ENCODE assay signal across 8 mouse cellular contexts in genomic region chr16:90385326-90385687, GRCm38 (mm10). TPM values are rescaled to one million over a fixed set of nuclear protein-coding genes. Genes with fewer than 3 reads are reported as not detected.
DNase-seq lines count a peak whose midpoint lies in the region; ATAC-seq lines count a peak whose summit lies in the region.

No protein-coding gene starts in this region.

- H3K27ac ChIP-seq in lung, embryonic 15.5 days = peak overlapping the region; percentile 98
- H3K27ac ChIP-seq in limb, embryonic 13.5 days = peak overlapping the region; percentile 98
- H3K27ac ChIP-seq in stomach, embryonic 14.5 days (ENCODE audit: low read length) = peak overlapping the region; percentile 96

- H3K9ac ChIP-seq in lung, embryonic 15.5 days = peak overlapping the region; percentile 82
- H3K9ac ChIP-seq in limb, embryonic 13.5 days = peak overlapping the region; percentile 89
- peak overlapping the region; percentile 78 for H3K9ac ChIP-seq in stomach, embryonic 14.5 days (replicated peaks; ENCODE audit: low read depth, low read length)

- DNase-seq in adrenal gland, postnatal 36 days = peak; percentile 27 to 37
- DNase-seq in adrenal gland, postnatal 14 days = no peak
- no peak for DNase-seq in lung, postnatal 25 days (ENCODE audit: low spot score)
- DNase-seq in adrenal gland, adult 2 months = no peak
- no peak for DNase-seq in thymus, postnatal 4 days

- H3K27me3 ChIP-seq in lung, embryonic 15.5 days = peaks cover 7% of the 10 kb centered on the region; the same call in 1 of the 2 replicates
- H3K27me3 ChIP-seq in limb, embryonic 13.5 days = peaks cover 18% of the 10 kb centered on the region
- no peaks in the 10 kb centered on the region for H3K27me3 ChIP-seq in stomach, embryonic 14.5 days (ENCODE audit: control insufficient read depth, insufficient read depth, low read length)

- no peaks in the 10 kb centered on the region for H3K36me3 ChIP-seq in lung, embryonic 15.5 days
- H3K36me3 ChIP-seq in limb, embryonic 13.5 days = peaks cover 11% of the 10 kb centered on the region
- no peaks in the 10 kb centered on the region for H3K36me3 ChIP-seq in stomach, embryonic 14.5 days (ENCODE audit: control insufficient read depth, insufficient read depth, low read length)

- 0 out of 2 replicates have a peak, but pooled peaks have one; percentile 43 for ATAC-seq in lung, embryonic 15.5 days (ENCODE audit: borderline replicate concordance, extremely low read depth, low FRiP score, low TSS enrichment)
- peak; percentile 7 for ATAC-seq in limb, embryonic 13.5 days (ENCODE audit: low FRiP score, low read depth)
- 0 out of 2 replicates have a peak, but pooled peaks have one; percentile 0 for ATAC-seq in stomach, embryonic 14.5 days (ENCODE audit: insufficient number of reproducible peaks, insufficient read depth, low FRiP score, low read depth)

- under 1% methylated on average over 16 of the region's 16 CpGs for WGBS in lung, embryonic 15.5 days
- under 1% methylated on average over 16 of the region's 16 CpGs for WGBS in limb, embryonic 13.5 days
- under 1% methylated on average over 16 of the region's 16 CpGs for WGBS in stomach, embryonic 14.5 days

- H3K4me3 ChIP-seq in lung, embryonic 15.5 days = peak overlapping the region; percentile 71
- H3K4me3 ChIP-seq in limb, embryonic 13.5 days = peak overlapping the region; percentile 91
- H3K4me3 ChIP-seq in stomach, embryonic 14.5 days (ENCODE audit: low read depth, low read length) = peak overlapping the region; percentile 89

- 0 out of 2 replicates have a peak, but pooled peaks cover 3% of the 10 kb centered on the region for H3K9me3 ChIP-seq in lung, embryonic 15.5 days
- H3K9me3 ChIP-seq in limb, embryonic 13.5 days = no peaks in the 10 kb centered on the region
- H3K9me3 ChIP-seq in stomach, embryonic 14.5 days (ENCODE audit: control insufficient read depth, low read depth, low read length) = no peaks in the 10 kb centered on the region

- H3K4me2 ChIP-seq in lung, embryonic 15.5 days = peak overlapping the region; percentile 84
- peak overlapping the region; percentile 93 for H3K4me2 ChIP-seq in limb, embryonic 13.5 days (replicated peaks)
- H3K4me2 ChIP-seq in stomach, embryonic 14.5 days (replicated peaks; ENCODE audit: low read depth, low read length) = peak overlapping the region; percentile 81

- H3K4me1 ChIP-seq in lung, embryonic 15.5 days = peaks cover 59% of the 10 kb centered on the region
- peaks cover 42% of the 10 kb centered on the region for H3K4me1 ChIP-seq in limb, embryonic 13.5 days
- peaks cover 24% of the 10 kb centered on the region for H3K4me1 ChIP-seq in stomach, embryonic 14.5 days (ENCODE audit: control insufficient read depth, insufficient read depth, low read length)

RNA-seq across cellular contexts. Expression of gene Hunk, which starts 0.5 kb away (rescaled TPM):
- 10 to 100 TPM in 1 of 2 experiments, 1 to 10 TPM in 1; 4.3 to 10.5 TPM for total RNA-seq in adrenal gland, postnatal 36 days (2021)
- 4.8 and 6.2 TPM in 2 replicates for total RNA-seq in adrenal gland, postnatal 14 days (2021)
- polyA plus RNA-seq in lung, embryonic 15.5 days (2015; fragmentation: Nextera tagmentation; extraction: Ambion mirVana) = 14.8 and 16.6 TPM in 2 replicates
- 16.5 and 17.9 TPM in 2 replicates for polyA plus RNA-seq in limb, embryonic 13.5 days (2015; fragmentation: Nextera tagmentation; extraction: Ambion mirVana)
- polyA plus RNA-seq in stomach, embryonic 14.5 days (2014; fragmentation: Nextera tagmentation; extraction: Ambion mirVana) = 10.7 and 11.7 TPM in 2 replicates
- 1 to 10 TPM; 2.8 to 6.4 TPM for total RNA-seq in adrenal gland, adult 2 months (2021)
- 2.2 and 2.7 TPM in 2 replicates for polyA plus RNA-seq in adrenal gland, adult 2 months (2012; rRNA removed)

Comparison
In these comparisons a context has a peak if more than half of its experiments do, and no peak if none do; other contexts are left out.
1. DNase-seq: peak in adrenal gland, postnatal 36 days (2 of 2); none in adrenal gland, postnatal 14 days (single experiment), lung, postnatal 25 days (single experiment), adrenal gland, adult 2 months (single experiment) and thymus, postnatal 4 days (single experiment).
2. Peak in every context shown above with its lines, with median percentiles within 50 percentile points of each other: ATAC-seq, H3K27ac ChIP-seq, H3K4me2 ChIP-seq, H3K4me3 ChIP-seq and H3K9ac ChIP-seq.